Mouse (Mus musculus): ENCODE data around the gene Mllt3.

DNA sequence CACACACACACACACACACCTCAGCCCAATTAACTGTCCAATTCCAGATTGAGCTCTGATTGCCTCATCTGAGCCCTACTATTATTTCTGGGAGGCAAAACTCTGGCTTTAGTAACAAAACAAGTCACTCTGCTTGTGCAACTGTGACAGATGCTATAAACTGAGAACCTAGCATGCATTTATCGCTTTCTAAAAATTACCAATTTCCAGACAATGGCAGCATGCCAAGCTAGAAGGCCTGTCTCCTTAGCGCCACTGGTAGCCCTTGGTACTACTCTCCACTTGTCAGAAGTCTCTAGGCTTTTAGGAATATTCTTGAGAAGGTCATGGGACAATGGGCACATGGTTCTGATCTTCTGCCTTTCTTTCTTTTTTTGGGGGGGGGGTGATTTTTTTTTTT is 257.4 kb downstream of the Mllt3 start:
- no peak for TF ChIP-seq POLR2A (IDR thresholded peaks at IDR 0.05; ENCODE audit: control insufficient read depth, extremely low read depth, insufficient read depth, low read length, poor library complexity)
- TF ChIP-seq CTCF (IDR thresholded peaks at IDR 0.05; ENCODE audit: borderline replicate concordance, control insufficient read depth, extremely low read depth, insufficient read depth, low read length, poor library complexity), result no peak
